Mouse (Mus musculus): Measurements from ENCODE around the gene Acsbg2. TPM values are rescaled to one million over a fixed set of nuclear protein-coding genes. Genes with fewer than 3 reads are reported as not detected.
"Not testable (repeated sequence)": the region's sequence is repeated elsewhere in the genome, so short reads cannot be mapped to it uniquely, and the experiment has no call there.

Acsbg2 gene
- total RNA-seq (2014; fragmentation: Nextera tagmentation), result not detected in 2 replicates
- not detected in 2 replicates for total RNA-seq (2017)

- ATAC-seq (replicated peaks; ENCODE audit: low FRiP score, low TSS enrichment, poor library complexity, severe bottlenecking), result no peak
Measured at GRCm38 (mm10) chr17:56874237-56874636, at the start of gene Acsbg2. TSS of gene Acsbg2 (minus strand) at chr17:56874447.

GRCm38 (mm10) chr17:56919725-56920124, 45.5 kb upstream of the Acsbg2 start:
- ATAC-seq (replicated peaks; ENCODE audit: low FRiP score, low TSS enrichment, poor library complexity, severe bottlenecking), result no peak

- no peak for ATAC-seq (replicated peaks; ENCODE audit: low FRiP score, low TSS enrichment, poor library complexity, severe bottlenecking)
Measured at GRCm38 (mm10) chr17:56917166-56917565, 42.9 kb upstream of the Acsbg2 start.

GRCm38 (mm10) chr17:56913444-56913843, 39.2 kb upstream of the Acsbg2 start:
- ATAC-seq (replicated peaks; ENCODE audit: low FRiP score, low TSS enrichment, poor library complexity, severe bottlenecking), result peak; percentile 58; the same call in 1 of the 2 replicates

- peak; percentile 77 for ATAC-seq (replicated peaks; ENCODE audit: low FRiP score, low TSS enrichment, poor library complexity, severe bottlenecking)
Measured at GRCm38 (mm10) chr17:56913023-56913422, 38.8 kb upstream of the Acsbg2 start.

GRCm38 (mm10) chr17:56909764-56910163, 35.5 kb upstream of the Acsbg2 start:
- ATAC-seq (replicated peaks; ENCODE audit: low FRiP score, low TSS enrichment, poor library complexity, severe bottlenecking), result not testable (repeated sequence)

- ATAC-seq (replicated peaks; ENCODE audit: low FRiP score, low TSS enrichment, poor library complexity, severe bottlenecking), result peak; percentile 23
Measured at GRCm38 (mm10) chr17:56907887-56908286, 33.6 kb upstream of the Acsbg2 start.

GRCm38 (mm10) chr17:56907096-56907495, 32.8 kb upstream of the Acsbg2 start:
- no peak for ATAC-seq (replicated peaks; ENCODE audit: low FRiP score, low TSS enrichment, poor library complexity, severe bottlenecking)

- no peak for ATAC-seq (replicated peaks; ENCODE audit: low FRiP score, low TSS enrichment, poor library complexity, severe bottlenecking)
Measured at GRCm38 (mm10) chr17:56906166-56906565, 31.9 kb upstream of the Acsbg2 start.

GRCm38 (mm10) chr17:56902698-56903097, 28.5 kb upstream of the Acsbg2 start:
- ATAC-seq (replicated peaks; ENCODE audit: low FRiP score, low TSS enrichment, poor library complexity, severe bottlenecking), result no peak

GRCm38 (mm10) chr17:56897630-56898195, 23.5 kb upstream of the Acsbg2 start:
- peak; percentile 80 for ATAC-seq (replicated peaks; ENCODE audit: low FRiP score, low TSS enrichment, poor library complexity, severe bottlenecking)

GRCm38 (mm10) chr17:56896513-56897129, 22.4 kb upstream of the Acsbg2 start:
- ATAC-seq (replicated peaks; ENCODE audit: low FRiP score, low TSS enrichment, poor library complexity, severe bottlenecking), result no peak

- ATAC-seq (replicated peaks; ENCODE audit: low FRiP score, low TSS enrichment, poor library complexity, severe bottlenecking), result no peak
Measured at GRCm38 (mm10) chr17:56895368-56895918, 21.2 kb upstream of the Acsbg2 start.

- ATAC-seq (replicated peaks; ENCODE audit: low FRiP score, low TSS enrichment, poor library complexity, severe bottlenecking), result peak; percentile 81
Measured at GRCm38 (mm10) chr17:56890018-56890417, 15.8 kb upstream of the Acsbg2 start.

GRCm38 (mm10) chr17:56888050-56888449, 13.8 kb upstream of the Acsbg2 start:
- ATAC-seq (replicated peaks; ENCODE audit: low FRiP score, low TSS enrichment, poor library complexity, severe bottlenecking), result no peak

- ATAC-seq (replicated peaks; ENCODE audit: low FRiP score, low TSS enrichment, poor library complexity, severe bottlenecking), result no peak
Measured at GRCm38 (mm10) chr17:56884809-56885208, 10.6 kb upstream of the Acsbg2 start.

- ATAC-seq (replicated peaks; ENCODE audit: low FRiP score, low TSS enrichment, poor library complexity, severe bottlenecking), result no peak
Measured at GRCm38 (mm10) chr17:56884331-56884730, 10.1 kb upstream of the Acsbg2 start.

GRCm38 (mm10) chr17:56883612-56884011, 9.4 kb upstream of the Acsbg2 start:
- ATAC-seq (replicated peaks; ENCODE audit: low FRiP score, low TSS enrichment, poor library complexity, severe bottlenecking), result peak; percentile 49

- ATAC-seq (replicated peaks; ENCODE audit: low FRiP score, low TSS enrichment, poor library complexity, severe bottlenecking), result no peak
Measured at GRCm38 (mm10) chr17:56877426-56877825, 3.2 kb upstream of the Acsbg2 start.

- no peak for ATAC-seq (replicated peaks; ENCODE audit: low FRiP score, low TSS enrichment, poor library complexity, severe bottlenecking)
Measured at GRCm38 (mm10) chr17:56876981-56877380, 2.7 kb upstream of the Acsbg2 start.

GRCm38 (mm10) chr17:56876465-56876864, 2.2 kb upstream of the Acsbg2 start:
- no peak for ATAC-seq (replicated peaks; ENCODE audit: low FRiP score, low TSS enrichment, poor library complexity, severe bottlenecking)

All from megakaryocyte-erythroid progenitor cell, adult 5-6 weeks (primary cell).